ENCODE assay signal across 8 mouse cellular contexts in genomic region chr6:89595777-89596146, GRCm38 (mm10). TPM values are rescaled to one million over a fixed set of nuclear protein-coding genes. Genes with fewer than 3 reads are reported as not detected.
DNase-seq lines count a peak whose midpoint lies in the region; ATAC-seq and TF ChIP-seq lines count a peak whose summit lies in the region.

No protein-coding gene starts in this region.

- DNase-seq in heart, postnatal 0 days (ENCODE audit: low spot score), result no peak
- no peak for DNase-seq in heart, adult 9 months (ENCODE audit: low spot score in 2 of 2)
- DNase-seq in hindbrain, postnatal 0 days (ENCODE audit: low spot score), result no peak
- no peak for DNase-seq in midbrain, embryonic 14.5 days
- DNase-seq in natural killer cell, adult 2 months (ENCODE audit: low spot score in 2 of 2), result no peak
- no peak for DNase-seq in cerebellum, adult 9-10 months

- peak; percentile 4; the same call in 1 of the 2 replicates for ATAC-seq in heart, postnatal 0 days (ENCODE audit: insufficient read depth, low read depth)
- ATAC-seq in embryonic facial prominence, embryonic 15.5 days (ENCODE audit: insufficient number of reproducible peaks, low FRiP score, low TSS enrichment, low read depth), result no peak; the same call in 1 of the 2 replicates
- peak; percentile 53 for ATAC-seq in hindbrain, postnatal 0 days
- ATAC-seq in midbrain, embryonic 14.5 days (ENCODE audit: low FRiP score, low TSS enrichment), result peak; percentile 47
- no peak for ATAC-seq in CD4-positive, CD25-positive, alpha-beta regulatory T cell, adult 4 months

- no peak overlapping the region for H3K27ac ChIP-seq in heart, postnatal 0 days (ENCODE audit: low read depth)
- H3K27ac ChIP-seq in embryonic facial prominence, embryonic 15.5 days (replicated peaks), result no peak overlapping the region
- no peak overlapping the region for H3K27ac ChIP-seq in hindbrain, postnatal 0 days
- no peak overlapping the region for H3K27ac ChIP-seq in midbrain, embryonic 14.5 days (replicated peaks; ENCODE audit: low read depth, low read length)

- no peaks in the 10 kb centered on the region for H3K36me3 ChIP-seq in heart, postnatal 0 days (replicated peaks; ENCODE audit: control insufficient read depth, insufficient read depth, low read length)
- H3K36me3 ChIP-seq in embryonic facial prominence, embryonic 15.5 days, result no peaks in the 10 kb centered on the region
- no peaks in the 10 kb centered on the region for H3K36me3 ChIP-seq in hindbrain, postnatal 0 days (ENCODE audit: insufficient read depth, low read length)
- H3K36me3 ChIP-seq in midbrain, embryonic 14.5 days (ENCODE audit: control insufficient read depth, insufficient read depth, low read length), result no peaks in the 10 kb centered on the region

- TF ChIP-seq EP300 in heart, postnatal 0 days (IDR thresholded peaks at IDR 0.05; ENCODE audit: low read depth), result no peak

- H3K4me2 ChIP-seq in heart, postnatal 0 days (ENCODE audit: low read depth, low read length), result no peak overlapping the region
- peak overlapping the region; percentile 66 for H3K4me2 ChIP-seq in embryonic facial prominence, embryonic 15.5 days (replicated peaks)
- peak overlapping the region; percentile 72 for H3K4me2 ChIP-seq in hindbrain, postnatal 0 days (ENCODE audit: low read depth, low read length)
- peak overlapping the region; percentile 67 for H3K4me2 ChIP-seq in midbrain, embryonic 14.5 days (ENCODE audit: low read length)

- no peak overlapping the region for H3K4me3 ChIP-seq in heart, postnatal 0 days (ENCODE audit: low read depth, low read length)
- peak overlapping the region; percentile 85 for H3K4me3 ChIP-seq in embryonic facial prominence, embryonic 15.5 days (replicated peaks)
- H3K4me3 ChIP-seq in hindbrain, postnatal 0 days (ENCODE audit: low read length), result peak overlapping the region; percentile 75
- peak overlapping the region; percentile 78 for H3K4me3 ChIP-seq in midbrain, embryonic 14.5 days (replicated peaks; ENCODE audit: low read depth, low read length)

- WGBS in heart, postnatal 0 days, result 21% methylated on average over 5 of the region's 5 CpGs
- WGBS in embryonic facial prominence, embryonic 15.5 days, result 22% methylated on average over 5 of the region's 5 CpGs
- 25% methylated on average over 5 of the region's 5 CpGs for WGBS in hindbrain, postnatal 0 days
- 27% methylated on average over 5 of the region's 5 CpGs for WGBS in midbrain, embryonic 14.5 days

- H3K27me3 ChIP-seq in heart, postnatal 0 days (ENCODE audit: control insufficient read depth, insufficient read depth, low read length), result no peaks in the 10 kb centered on the region
- no peaks in the 10 kb centered on the region for H3K27me3 ChIP-seq in embryonic facial prominence, embryonic 15.5 days
- no peaks in the 10 kb centered on the region for H3K27me3 ChIP-seq in hindbrain, postnatal 0 days (ENCODE audit: insufficient read depth, low read length)
- H3K27me3 ChIP-seq in midbrain, embryonic 14.5 days (ENCODE audit: control insufficient read depth, insufficient read depth, low read length), result no peaks in the 10 kb centered on the region

- no peaks in the 10 kb centered on the region for H3K9me3 ChIP-seq in heart, postnatal 0 days (replicated peaks; ENCODE audit: control insufficient read depth, low read length)
- 0 out of 2 replicates have a peak, but pooled peaks cover 3% of the 10 kb centered on the region for H3K9me3 ChIP-seq in embryonic facial prominence, embryonic 15.5 days (replicated peaks)
- no peaks in the 10 kb centered on the region for H3K9me3 ChIP-seq in hindbrain, postnatal 0 days (ENCODE audit: low read length)
- peaks cover 5% of the 10 kb centered on the region; the same call in 1 of the 2 replicates for H3K9me3 ChIP-seq in midbrain, embryonic 14.5 days (ENCODE audit: control insufficient read depth, low read length)

- TF ChIP-seq CTCF in heart, postnatal 0 days (IDR thresholded peaks at IDR 0.05; ENCODE audit: low read depth), result no peak
- no peak for TF ChIP-seq CTCF in hindbrain, postnatal 0 days (IDR thresholded peaks at IDR 0.05; ENCODE audit: low read depth)

- H3K9ac ChIP-seq in heart, postnatal 0 days (replicated peaks; ENCODE audit: low read depth, low read length), result no peak overlapping the region
- no peak overlapping the region for H3K9ac ChIP-seq in embryonic facial prominence, embryonic 15.5 days
- no peak overlapping the region for H3K9ac ChIP-seq in hindbrain, postnatal 0 days (replicated peaks; ENCODE audit: low read length)
- H3K9ac ChIP-seq in midbrain, embryonic 14.5 days (replicated peaks; ENCODE audit: low read length), result no peak overlapping the region

- H3K4me1 ChIP-seq in heart, postnatal 0 days (ENCODE audit: control insufficient read depth, insufficient read depth), result peaks cover 5% of the 10 kb centered on the region
- H3K4me1 ChIP-seq in embryonic facial prominence, embryonic 15.5 days, result peaks cover 6% of the 10 kb centered on the region
- 0 out of 2 replicates have a peak, but pooled peaks cover 4% of the 10 kb centered on the region for H3K4me1 ChIP-seq in hindbrain, postnatal 0 days (ENCODE audit: insufficient read depth, low read length)
- peaks cover 6% of the 10 kb centered on the region; the same call in 1 of the 2 replicates for H3K4me1 ChIP-seq in midbrain, embryonic 14.5 days (ENCODE audit: control insufficient read depth, insufficient read depth, low read length)

RNA-seq across cellular contexts. Expression of gene Chchd6, which starts 0.3 kb away (rescaled TPM):
- total RNA-seq in heart, postnatal 0 days (2014; rRNA removed; ENCODE audit: low replicate concordance), result 19.9 and 21.8 TPM in 2 replicates
- 37.5 and 37.8 TPM in 2 replicates for polyA plus RNA-seq in heart, postnatal 0 days (2015; fragmentation: Nextera tagmentation; extraction: Ambion mirVana)
- 58.1 and 64.9 TPM in 2 replicates for polyA plus RNA-seq in embryonic facial prominence, embryonic 15.5 days (2015; fragmentation: Nextera tagmentation; extraction: Ambion mirVana)
- 102 and 105 TPM in 2 replicates for total RNA-seq in hindbrain, postnatal 0 days (2014; rRNA removed)
- 165 and 180 TPM in 2 replicates for polyA plus RNA-seq in hindbrain, postnatal 0 days (2015; fragmentation: Nextera tagmentation; extraction: Ambion mirVana)
- 164 and 204 TPM in 2 replicates for polyA plus RNA-seq in midbrain, embryonic 14.5 days (2014; fragmentation: Nextera tagmentation; extraction: Ambion mirVana)
- polyA plus RNA-seq in CD4-positive, CD25-positive, alpha-beta regulatory T cell, adult 4 months (2017; shearing (Covaris generic)), result 1 to 10 TPM; 5.1 to 6.7 TPM

RNA-seq across cellular contexts. Expression of gene Txnrd3, which starts 48.0 kb away (rescaled TPM):
- 16.8 and 20.1 TPM in 2 replicates for total RNA-seq in heart, postnatal 0 days (2014; rRNA removed; ENCODE audit: low replicate concordance)
- 23.3 and 28.2 TPM in 2 replicates for polyA plus RNA-seq in heart, postnatal 0 days (2015; fragmentation: Nextera tagmentation; extraction: Ambion mirVana)
- polyA plus RNA-seq in embryonic facial prominence, embryonic 15.5 days (2015; fragmentation: Nextera tagmentation; extraction: Ambion mirVana), result 8.4 and 9.3 TPM in 2 replicates
- total RNA-seq in hindbrain, postnatal 0 days (2014; rRNA removed), result 15.0 and 17.6 TPM in 2 replicates
- polyA plus RNA-seq in hindbrain, postnatal 0 days (2015; fragmentation: Nextera tagmentation; extraction: Ambion mirVana), result 17.4 and 18.8 TPM in 2 replicates
- polyA plus RNA-seq in midbrain, embryonic 14.5 days (2014; fragmentation: Nextera tagmentation; extraction: Ambion mirVana), result 16.3 and 17.6 TPM in 2 replicates
- polyA plus RNA-seq in CD4-positive, CD25-positive, alpha-beta regulatory T cell, adult 4 months (2017; shearing (Covaris generic)), result under 1 TPM; 0.30 to 0.48 TPM

Comparison
In these comparisons a context has a peak if more than half of its experiments do, and no peak if none do; other contexts are left out.
1. ATAC-seq: peak in heart, postnatal 0 days (single experiment), hindbrain, postnatal 0 days (single experiment) and midbrain, embryonic 14.5 days (single experiment); none in embryonic facial prominence, embryonic 15.5 days (single experiment) and CD4-positive, CD25-positive, alpha-beta regulatory T cell, adult 4 months (single experiment).